In the genomic region with DNA sequence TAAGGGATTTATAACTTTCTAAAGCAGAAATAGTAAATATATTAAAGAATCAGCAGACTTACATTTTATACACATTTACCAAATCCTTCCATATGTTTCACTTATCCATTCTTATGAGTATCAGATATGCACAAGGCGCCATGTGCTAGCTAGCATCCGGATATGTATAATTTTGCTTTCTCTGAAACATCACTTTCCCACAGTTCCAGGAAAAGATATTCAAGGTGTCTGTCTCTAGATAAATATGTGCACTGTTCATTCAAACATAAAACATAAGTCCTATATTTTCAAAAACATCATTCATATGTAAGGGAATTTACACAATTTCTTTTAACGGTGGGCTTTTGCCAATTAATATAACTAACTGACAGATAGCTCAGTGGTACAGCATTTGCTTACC, we compare ENCODE assay signal across 19 mouse cellular contexts.
"Had no signal": no experiment of that assay in that cellular context is flagged by ENCODE, and none has a peak within 500 bp of the region (broad histone marks: within the 10 kb centered on the region; RNA-seq: fewer than 3 reads in every experiment).

No protein-coding gene starts in this region.

- H3K4me1 ChIP-seq: lung, embryonic 15.5 days; midbrain, embryonic 10.5 days; midbrain, embryonic 13.5 days; midbrain, embryonic 15.5 days; neural tube, embryonic 13.5 days; neural tube, embryonic 15.5 days had no signal

- H3K27ac ChIP-seq: lung, embryonic 15.5 days; midbrain, embryonic 10.5 days; midbrain, embryonic 13.5 days; midbrain, embryonic 15.5 days; neural tube, embryonic 13.5 days; neural tube, embryonic 15.5 days had no signal

- DNase-seq: lung, adult 2 months; lung, postnatal 14 days; lung, postnatal 36 days; retina, postnatal 1 day; right cerebral cortex, adult 18-20 months; right cerebral cortex, postnatal 25 days; right cerebral cortex, postnatal 4 days; spleen, adult 18-20 months; thymus, adult 18-20 months; thymus, postnatal 14 days; thymus, postnatal 36 days had no signal

- H3K9me3 ChIP-seq: lung, embryonic 15.5 days; midbrain, embryonic 10.5 days; midbrain, embryonic 13.5 days; midbrain, embryonic 15.5 days; neural tube, embryonic 13.5 days; neural tube, embryonic 15.5 days had no signal

- ATAC-seq: lung, postnatal 0 days; midbrain, embryonic 13.5 days; midbrain, embryonic 15.5 days had no signal

- H3K4me3 ChIP-seq: lung, embryonic 15.5 days; midbrain, embryonic 10.5 days; midbrain, embryonic 13.5 days; midbrain, embryonic 15.5 days; myocyte; neural tube, embryonic 13.5 days; neural tube, embryonic 15.5 days had no signal

- H3K9ac ChIP-seq: lung, embryonic 15.5 days; midbrain, embryonic 13.5 days; midbrain, embryonic 15.5 days; neural tube, embryonic 13.5 days; neural tube, embryonic 15.5 days had no signal

- H3K4me2 ChIP-seq: lung, embryonic 15.5 days; midbrain, embryonic 13.5 days; midbrain, embryonic 15.5 days; neural tube, embryonic 13.5 days; neural tube, embryonic 15.5 days had no signal

- H3K27me3 ChIP-seq: lung, embryonic 15.5 days; midbrain, embryonic 13.5 days; midbrain, embryonic 15.5 days; neural tube, embryonic 13.5 days; neural tube, embryonic 15.5 days had no signal
